Mouse (Mus musculus) layer of hippocampus, adult 18-20 months (tissue): ENCODE measurements around the gene Gm11983. TPM values are rescaled to one million over a fixed set of nuclear protein-coding genes. Genes with fewer than 3 reads are reported as not detected.
A peak's percentile ranks its signal among the peaks of the same experiment; 100 is the strongest.
"Not testable (repeated sequence)": the region's sequence is repeated elsewhere in the genome, so short reads cannot be mapped to it uniquely, and the experiment has no call there.

Source experiments
- DNase-seq, 2 experiments: peaks; one replicate each; pipeline ENCODE4 v3.0.0; 2022; ENCODE audit warnings: low spot score in 2 of 2
- long read RNA-seq: library from polyadenylated mRNA; stranded (forward); transcript quantifications from one replicate; pipeline ENCODE4 v2.0.0, GENCODE M21; 2021
- total RNA-seq, 2 experiments: library from RNA; stranded (reverse); gene quantifications; 2 replicates each; pipeline ENCODE4 v1.2.3; 2021

Gene Gm11983
- total RNA-seq = not detected
- long read RNA-seq = 0 reads

- DNase-seq = no peak
Observed at GRCm38 (mm10) chr11:6837554-6837953, at the start of gene Gm11983. Gm11983 (minus strand) TSS chr11:6837654.

- DNase-seq = not testable (repeated sequence)
Observed at GRCm38 (mm10) chr11:6883045-6883444, 45.6 kb upstream of the Gm11983 start.

- DNase-seq = no peak
Observed at GRCm38 (mm10) chr11:6881614-6882013, 44.2 kb upstream of the Gm11983 start.

DNA sequence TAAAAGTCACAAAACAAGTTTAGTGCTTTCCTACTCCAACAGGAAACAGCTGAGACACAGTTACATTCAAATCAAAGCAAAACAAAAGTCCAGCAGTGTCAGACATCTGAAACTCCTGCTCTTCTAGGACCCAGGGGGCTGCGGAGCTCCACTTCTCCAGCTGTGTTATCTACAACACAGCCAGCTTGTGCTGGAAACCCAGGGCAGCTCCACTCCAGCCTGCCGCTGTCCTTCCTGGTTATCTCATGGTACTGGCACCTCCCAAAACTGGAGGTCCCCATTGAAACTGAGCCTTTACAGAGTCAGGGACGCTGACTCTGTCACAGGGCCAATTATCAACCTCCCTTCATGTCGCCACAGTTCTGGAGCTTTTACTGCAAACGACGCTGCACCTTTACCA, 40.3 kb upstream of the Gm11983 start:
- no peak for DNase-seq

DNA sequence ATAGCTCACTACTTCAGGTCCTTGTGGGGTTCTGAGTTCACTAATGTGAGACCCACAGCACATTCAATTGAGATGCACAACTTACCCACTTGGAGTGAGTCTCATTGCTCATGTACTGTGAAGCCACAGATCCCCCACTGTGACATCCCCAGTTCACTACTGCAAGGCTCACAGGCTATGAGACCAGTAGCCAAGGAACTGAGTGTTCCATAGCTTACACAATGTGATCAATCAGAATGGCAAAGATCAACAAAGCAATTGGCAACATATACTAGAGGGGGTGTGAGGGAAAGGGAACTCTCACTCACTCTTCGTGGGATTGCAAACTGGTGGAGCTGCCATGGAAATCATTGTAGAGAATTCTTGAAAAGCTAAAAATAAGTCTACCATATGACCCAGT, 33.5 kb upstream of the Gm11983 start:
- no peak for DNase-seq

DNA sequence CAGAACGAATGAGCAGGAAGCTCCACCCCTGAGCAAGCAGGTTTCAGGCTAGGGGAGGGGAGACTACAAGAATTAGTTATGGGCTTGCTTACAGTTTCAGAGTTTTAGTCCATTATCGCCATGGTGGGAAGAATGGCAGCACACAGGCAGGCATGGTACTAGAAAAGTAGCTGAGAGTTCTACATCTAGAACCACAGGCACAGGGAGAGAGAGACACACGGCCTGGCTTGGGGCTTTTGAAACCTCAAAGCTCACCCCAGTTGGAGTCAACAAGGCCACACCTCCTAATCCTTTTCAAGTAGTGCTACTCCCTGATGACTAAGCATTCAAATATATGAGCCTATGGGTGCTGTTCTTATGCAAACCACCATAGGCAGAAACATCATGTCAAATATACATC, 28.1 kb upstream of the Gm11983 start:
- no peak for DNase-seq

GRCm38 (mm10) chr11:6862185-6862584, 24.7 kb upstream of the Gm11983 start:
- DNase-seq = no peak

GRCm38 (mm10) chr11:6859898-6860858, 22.7 kb upstream of the Gm11983 start:
- DNase-seq = peak in 1 of 2 experiments; percentile 50

DNA sequence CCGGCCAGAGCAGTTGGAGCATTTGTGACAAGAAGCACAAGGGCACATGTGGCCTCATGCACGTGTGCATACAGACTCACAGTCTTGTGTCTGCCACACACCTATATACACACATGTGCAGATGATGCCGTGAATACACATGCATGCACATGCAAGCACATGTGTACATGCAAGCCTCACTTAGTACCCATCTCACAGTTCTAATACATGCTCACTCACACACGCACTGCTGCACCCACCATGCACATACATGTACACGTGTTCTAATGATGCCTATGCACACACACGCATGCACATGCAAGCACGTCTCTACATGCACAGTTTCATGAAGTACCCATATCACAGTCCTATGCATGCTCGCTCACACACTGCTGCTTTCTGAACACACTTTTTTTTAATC, 21.6 kb upstream of the Gm11983 start:
- no peak for DNase-seq

DNA sequence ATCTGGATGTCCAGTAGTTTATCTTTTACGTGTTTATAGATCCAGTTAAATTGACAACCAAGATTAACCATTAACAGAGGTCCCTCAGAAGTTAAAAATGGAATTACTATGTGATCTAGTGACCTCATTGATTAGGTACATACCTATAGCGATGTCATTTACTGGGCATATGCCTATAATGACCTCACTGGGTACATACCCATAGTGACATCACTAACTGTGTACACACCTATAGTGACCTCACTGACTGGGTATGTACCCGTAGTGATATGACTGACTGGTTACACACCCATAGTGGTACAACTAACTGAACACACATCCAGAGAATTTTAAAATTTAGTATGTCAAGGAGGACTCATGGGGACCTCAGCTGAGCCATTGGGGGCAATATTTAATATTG, 18.5 kb upstream of the Gm11983 start:
- DNase-seq = no peak

DNA sequence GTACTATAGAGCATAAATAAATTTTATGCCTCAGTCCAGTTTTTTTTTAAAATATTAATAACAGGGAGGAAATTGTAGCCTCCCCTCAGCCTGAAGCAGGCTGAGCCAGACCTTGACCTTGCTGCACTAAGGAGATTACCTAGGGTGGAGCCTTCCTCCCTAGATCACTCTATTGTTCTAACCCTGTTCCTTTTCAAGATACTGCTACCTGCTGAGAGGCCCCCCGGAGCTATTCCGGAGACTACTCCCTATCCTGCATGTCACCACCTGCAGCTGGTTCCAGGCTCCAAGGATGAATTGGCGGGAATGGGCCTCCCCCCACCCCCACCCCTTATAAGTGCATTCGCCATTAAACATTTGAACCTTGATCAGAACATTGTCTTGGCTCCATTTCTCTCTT, 15.9 kb upstream of the Gm11983 start:
- DNase-seq = not testable (repeated sequence)

GRCm38 (mm10) chr11:6843831-6844230, 6.4 kb upstream of the Gm11983 start:
- no peak for DNase-seq

GRCm38 (mm10) chr11:6842160-6842559, 4.7 kb upstream of the Gm11983 start:
- no peak for DNase-seq

DNA sequence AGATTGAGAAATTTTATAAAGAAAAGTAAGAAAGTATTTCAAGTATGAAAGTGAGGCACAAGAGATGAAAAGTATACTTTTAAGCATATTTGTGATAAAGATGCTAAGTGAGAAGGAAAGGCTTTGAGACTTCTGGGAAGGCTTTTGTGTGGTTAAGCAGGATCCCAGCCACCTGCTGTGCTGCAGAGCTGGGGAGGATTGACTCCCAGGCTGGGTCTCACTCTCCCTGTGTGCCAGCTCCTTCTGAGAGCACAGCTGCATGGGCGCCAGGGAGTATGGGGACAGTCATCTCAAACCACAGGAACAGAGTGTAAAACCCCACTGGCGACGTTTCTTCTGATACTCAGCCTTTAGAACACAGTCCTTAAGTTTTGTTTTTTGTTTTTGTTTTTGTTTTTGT, 3.3 kb upstream of the Gm11983 start:
- DNase-seq = no peak

GRCm38 (mm10) chr11:6834636-6835035, 2.8 kb downstream of the Gm11983 start:
- DNase-seq = no peak

DNA sequence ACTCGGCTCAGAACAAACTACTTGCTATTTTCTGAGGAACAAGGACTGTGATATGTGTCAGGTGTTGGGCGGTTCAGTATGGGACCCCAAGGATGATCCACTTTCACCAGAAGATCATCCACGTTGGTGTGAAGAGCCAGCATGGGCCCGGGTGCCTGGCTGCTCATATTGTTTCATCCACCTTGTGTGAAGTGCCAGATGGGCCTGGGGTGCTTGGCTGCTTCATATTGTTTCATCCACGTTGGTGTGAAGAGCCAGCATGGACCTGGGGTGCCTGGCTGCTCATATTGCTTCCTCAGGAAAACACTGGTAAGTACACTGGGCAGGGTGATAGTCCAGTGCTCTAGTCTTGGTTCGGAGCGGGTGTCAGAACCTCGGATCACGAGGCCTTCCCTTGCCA, 3.7 kb downstream of the Gm11983 start:
- DNase-seq = no peak

GRCm38 (mm10) chr11:6831931-6832330, 5.5 kb downstream of the Gm11983 start:
- no peak for DNase-seq

DNA sequence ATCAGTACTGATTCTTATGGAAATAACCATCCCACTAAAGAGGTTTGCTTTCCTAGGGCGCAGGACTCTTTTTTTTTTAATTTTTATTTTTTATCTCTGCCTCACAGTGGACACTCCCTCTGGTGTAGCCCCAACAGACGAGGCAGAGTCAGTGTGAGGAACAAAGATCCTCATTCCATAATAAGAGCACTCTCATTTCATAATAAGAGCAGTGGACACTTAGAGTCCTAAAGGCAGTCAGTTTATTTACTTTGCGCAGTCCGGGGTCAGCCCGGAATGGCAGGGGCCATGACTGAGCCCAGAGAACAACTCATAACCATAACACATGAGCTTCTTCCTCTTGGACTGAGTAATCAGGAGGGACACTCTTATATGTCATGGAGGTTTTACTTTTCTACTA, 9.3 kb downstream of the Gm11983 start:
- DNase-seq = no peak

GRCm38 (mm10) chr11:6826157-6826556, 11.3 kb downstream of the Gm11983 start:
- no peak for DNase-seq

DNA sequence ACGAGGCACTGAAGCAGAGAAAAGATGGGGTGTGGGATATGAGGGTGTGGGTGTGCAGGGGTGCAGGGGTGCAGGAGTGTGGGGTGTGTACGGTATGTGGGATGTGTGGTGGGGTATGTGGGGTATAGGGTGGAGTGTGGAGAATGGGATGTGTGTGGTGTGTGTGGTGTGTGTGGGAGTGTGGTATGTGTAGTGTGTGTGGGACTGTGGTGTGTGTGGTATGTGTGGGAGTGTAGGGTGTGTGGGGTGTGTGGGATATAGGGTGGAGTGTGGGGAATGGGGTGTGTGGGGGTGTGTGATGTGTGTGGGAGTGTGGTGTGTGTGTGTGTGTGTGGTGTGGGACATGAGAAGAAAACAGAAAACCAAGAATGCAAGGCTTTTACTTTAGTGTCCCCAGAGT, 14.3 kb downstream of the Gm11983 start:
- no peak for DNase-seq

- no peak for DNase-seq
Observed at GRCm38 (mm10) chr11:6814486-6814885, 23.0 kb downstream of the Gm11983 start.

DNA sequence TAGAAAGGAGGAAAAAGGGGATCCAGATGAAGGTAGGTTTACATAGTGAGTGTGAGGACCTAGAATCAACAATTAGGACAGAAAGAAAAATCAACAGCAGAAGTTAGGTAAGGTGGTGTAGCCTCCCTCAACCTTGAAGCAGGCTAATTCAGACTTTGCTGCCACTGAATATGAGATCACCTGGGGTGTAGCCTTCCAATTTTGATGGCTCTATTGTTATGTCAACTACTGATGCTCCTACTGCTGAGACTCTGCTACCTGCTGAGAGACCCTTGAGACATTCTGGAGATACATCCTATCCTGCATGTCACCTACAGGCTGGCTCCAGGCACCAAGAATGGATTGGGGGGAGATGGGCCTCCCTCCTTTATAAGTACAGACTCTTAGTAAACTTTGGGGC, 34.6 kb downstream of the Gm11983 start:
- not testable (repeated sequence) for DNase-seq

- DNase-seq = no peak
Observed at GRCm38 (mm10) chr11:6790690-6791089, 46.8 kb downstream of the Gm11983 start.
